Mouse (Mus musculus) mouse embryonic stem cell (cell line): ENCODE data around the gene Capn3.

ENCODE experiments used
- in situ Hi-C, 2 experiments: fragments of 300-500 bp; cut with MboI; formaldehyde crosslinking; loops; 1 replicate in 1 of 2; 3 replicates in 1 of 2; pipeline ENCODE4 v1.14.3; 2019 to 2020; ENCODE audit warnings: low sequenced_read_pairs in 2 of 2, low pct_unique_long_range_greater_than_20kb in 1 of 2, mixed read lengths in 1 of 2; ENCODE audit not compliant: unreplicated experiment in 1 of 2

Capn3 gene

GRCm38 (mm10) chr2:120455719-120456118 lies at the start of gene Capn3:
Gene Capn3, plus strand, starts transcription at chr2:120456019.
- in situ Hi-C loops, result no loop called here

GRCm38 (mm10) chr2:120411096-120411628 lies 44.7 kb upstream of the Capn3 start:
- in situ Hi-C loops, result no loop called here

GRCm38 (mm10) chr2:120414113-120414512 lies 41.7 kb upstream of the Capn3 start:
- in situ Hi-C loops, result no loop called here

- in situ Hi-C loops, result no loop called here
These were observed 40.9 kb upstream of the Capn3 start for GRCm38 (mm10) chr2:120414738-120415414.

GRCm38 (mm10) chr2:120424386-120424785 lies 31.4 kb upstream of the Capn3 start:
- in situ Hi-C loops, result no loop called here

- in situ Hi-C loops, result no loop called here
These were observed 11.3 kb upstream of the Capn3 start for GRCm38 (mm10) chr2:120444486-120444885.

- in situ Hi-C loops, result no loop called here
These were observed 9.4 kb upstream of the Capn3 start for GRCm38 (mm10) chr2:120446373-120446772.

- in situ Hi-C loops, result no loop called here
These were observed 8.5 kb upstream of the Capn3 start for GRCm38 (mm10) chr2:120447306-120447705.

GRCm38 (mm10) chr2:120450724-120451123 lies 5.1 kb upstream of the Capn3 start:
- in situ Hi-C loops, result no loop called here

- in situ Hi-C loops, result no loop called here
These were observed 3.2 kb upstream of the Capn3 start for GRCm38 (mm10) chr2:120452600-120452999.

GRCm38 (mm10) chr2:120454987-120455386 lies 832 bp upstream of the Capn3 start:
- in situ Hi-C loops, result no loop called here

GRCm38 (mm10) chr2:120460216-120460615 lies 4.4 kb downstream of the Capn3 start:
- in situ Hi-C loops, result no loop called here

GRCm38 (mm10) chr2:120463328-120463727 lies 7.5 kb downstream of the Capn3 start:
- in situ Hi-C loops, result no loop called here

GRCm38 (mm10) chr2:120464091-120464490 lies 8.3 kb downstream of the Capn3 start:
- in situ Hi-C loops, result no loop called here

- in situ Hi-C loops, result no loop called here
These were observed 9.0 kb downstream of the Capn3 start for GRCm38 (mm10) chr2:120464732-120465396.

GRCm38 (mm10) chr2:120465397-120465785 lies 9.6 kb downstream of the Capn3 start:
- in situ Hi-C loops, result no loop called here

- in situ Hi-C loops, result no loop called here
These were observed 12.2 kb downstream of the Capn3 start for GRCm38 (mm10) chr2:120468011-120468410.

- in situ Hi-C loops, result no loop called here
These were observed 13.4 kb downstream of the Capn3 start for GRCm38 (mm10) chr2:120469220-120469619.

GRCm38 (mm10) chr2:120469715-120470114 lies 13.9 kb downstream of the Capn3 start:
- in situ Hi-C loops, result no loop called here

GRCm38 (mm10) chr2:120470856-120471255 lies 15.0 kb downstream of the Capn3 start:
- in situ Hi-C loops, result no loop called here
